Mouse (Mus musculus) large intestine, adult 2 months (tissue): ENCODE data around the gene Plscr2. TPM values are rescaled to one million over a fixed set of nuclear protein-coding genes. Genes with fewer than 3 reads are reported as not detected.
"Not testable (repeated sequence)": the region's sequence is repeated elsewhere in the genome, so short reads cannot be mapped to it uniquely, and the experiment has no call there.

Source experiments
- DNase-seq: peaks from one replicate; pipeline ENCODE4 v3.0.0-alpha.2; 2012; ENCODE audit warnings: low read depth, low spot score
- WGBS: fragments of 180-500 bp; shearing (Covaris S2); methylation state at CpG from one replicate; pipeline ENCODE4 v1.1.7; 2018; 5-methylcytosine and 5-hydroxymethylcytosine counted together
- polyA plus RNA-seq: library from polyadenylated mRNA; depleted of rRNA; stranded (reverse); fragments of >200 nt; gene quantifications from 2 replicates; pipeline ENCODE4 v1.2.3, GENCODE M21; 2012

Plscr2 gene
- polyA plus RNA-seq, 1 experiment, result 1.2 TPM

- 42% methylated on average over 4 of the region's 4 CpGs for WGBS
- no peak for DNase-seq
These were observed 2.8 kb upstream of the Plscr2 start for GRCm38 (mm10) chr9:92272650-92273049.

DNA sequence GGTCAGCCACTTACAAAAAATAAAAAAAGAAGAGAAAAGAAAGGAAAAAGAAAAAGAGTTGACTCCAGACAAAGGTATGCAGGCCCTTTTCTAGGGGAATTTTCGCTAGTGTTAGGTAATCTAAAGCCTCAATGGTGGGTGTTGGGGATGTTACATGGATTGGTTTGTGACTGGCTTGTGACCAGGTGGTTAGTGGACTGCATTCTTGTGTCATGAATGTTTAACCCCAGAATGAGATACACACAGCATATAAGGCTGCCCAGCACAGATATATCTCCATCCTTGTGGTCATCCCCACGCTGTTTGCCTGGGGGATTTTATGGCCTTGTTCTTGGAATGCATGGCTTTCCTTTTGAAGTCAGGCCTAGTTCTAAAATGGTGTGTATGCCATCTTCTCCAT lies 2.1 kb upstream of the Plscr2 start:
- no peak for DNase-seq

GRCm38 (mm10) chr9:92273956-92274762 lies 1.2 kb upstream of the Plscr2 start:
- no peak for DNase-seq
- 50% methylated on average over 6 of the region's 6 CpGs for WGBS

More for the DNA sequence above, 2.1 kb upstream of the Plscr2 start:
- WGBS, result 83% methylated on average over 2 of the region's 2 CpGs

DNA sequence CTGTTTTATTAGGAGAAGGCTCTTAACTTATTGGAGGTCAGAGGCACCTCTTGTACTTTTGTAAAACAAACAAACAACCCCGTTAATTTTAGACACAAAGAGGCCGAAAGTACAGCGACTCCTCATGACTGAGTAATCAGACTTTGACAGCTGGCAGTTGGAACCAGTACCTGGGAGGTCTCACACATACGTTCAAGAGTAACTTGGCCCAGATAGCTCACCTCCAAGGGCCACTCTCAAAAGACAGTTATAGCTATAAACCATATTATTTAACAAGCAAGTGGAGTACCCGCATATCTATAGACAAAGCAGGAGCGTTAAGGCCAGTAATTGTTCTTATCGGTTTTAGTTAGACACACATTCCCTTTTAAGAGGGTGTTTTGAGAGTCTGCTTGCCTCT lies 958 bp downstream of the Plscr2 start:
- DNase-seq, result no peak
- WGBS, result 42% methylated on average over 7 of the region's 7 CpGs

DNA sequence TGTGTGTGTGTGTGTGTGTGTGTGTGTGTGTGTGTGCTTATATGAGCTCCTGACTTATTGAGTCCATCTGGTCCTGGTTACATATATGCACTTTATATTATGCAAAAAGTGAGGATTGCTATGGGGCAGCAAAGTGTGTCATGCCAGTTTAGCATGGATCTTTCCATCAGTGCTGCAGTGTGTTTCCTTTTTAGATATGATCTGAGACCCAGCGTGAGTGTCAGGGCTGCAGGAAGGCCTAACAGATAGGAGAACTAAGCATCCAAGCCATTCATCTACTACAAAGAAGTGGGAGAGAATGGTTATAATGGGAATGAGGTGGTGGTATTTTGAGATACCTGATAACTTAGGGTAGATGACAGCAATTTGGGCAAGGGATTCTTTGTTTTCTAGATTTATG lies 4.6 kb downstream of the Plscr2 start:
- WGBS, result 85% methylated on average over 1 of the region's 1 CpGs
- no peak for DNase-seq

GRCm38 (mm10) chr9:92282563-92283171 lies 7.3 kb downstream of the Plscr2 start:
- WGBS, result 83% methylated on average over 7 of the region's 7 CpGs
- DNase-seq, result no peak

DNA sequence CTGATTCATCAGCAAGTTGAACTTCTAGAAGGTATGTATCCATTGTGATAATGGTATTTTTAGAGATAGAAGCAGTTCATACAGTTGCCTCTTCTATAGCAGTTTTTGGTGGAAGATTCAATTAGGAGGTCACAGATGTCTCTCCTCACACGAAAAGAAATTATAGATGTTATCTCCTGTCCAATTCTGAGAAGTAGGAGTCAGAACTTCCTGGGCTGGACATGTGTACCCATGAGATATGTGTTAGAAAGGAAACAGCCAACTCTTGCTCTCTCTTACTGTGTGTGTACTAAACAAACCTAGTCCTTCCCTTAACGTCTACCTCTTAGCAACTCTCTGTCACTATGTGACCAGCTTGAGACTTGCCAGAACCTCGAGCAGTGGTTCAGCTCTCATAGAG lies 14.3 kb downstream of the Plscr2 start:
- DNase-seq, result no peak
- 64% methylated on average over 3 of the region's 3 CpGs for WGBS

DNA sequence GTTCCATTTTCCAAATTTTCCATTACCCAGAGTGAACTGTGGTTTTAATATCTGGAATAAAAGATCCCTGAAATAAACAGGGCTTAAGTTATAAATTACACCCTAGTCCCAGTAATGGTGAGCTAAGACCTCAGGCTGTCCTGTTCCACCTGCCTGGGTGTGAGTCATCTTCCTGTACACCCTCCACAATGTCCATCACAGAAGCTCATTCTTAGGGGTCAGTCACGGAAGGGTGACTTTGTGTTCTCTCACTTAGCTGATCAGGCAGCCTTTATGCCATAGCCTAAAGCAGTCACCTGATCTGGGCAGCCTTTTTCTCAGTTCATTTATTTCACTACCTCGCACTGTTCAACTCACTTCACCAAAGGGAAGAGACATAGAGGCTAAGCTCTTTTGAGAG lies 16.8 kb downstream of the Plscr2 start:
- WGBS, result 84% methylated on average over 2 of the region's 2 CpGs
- no peak for DNase-seq

GRCm38 (mm10) chr9:92292922-92293321 lies 17.5 kb downstream of the Plscr2 start:
- WGBS, result 74% methylated on average over 3 of the region's 3 CpGs
- no peak for DNase-seq

- 33% methylated on average over 2 of the region's 2 CpGs for WGBS
- no peak for DNase-seq
These were observed 18.5 kb downstream of the Plscr2 start for GRCm38 (mm10) chr9:92293560-92294548.

DNA sequence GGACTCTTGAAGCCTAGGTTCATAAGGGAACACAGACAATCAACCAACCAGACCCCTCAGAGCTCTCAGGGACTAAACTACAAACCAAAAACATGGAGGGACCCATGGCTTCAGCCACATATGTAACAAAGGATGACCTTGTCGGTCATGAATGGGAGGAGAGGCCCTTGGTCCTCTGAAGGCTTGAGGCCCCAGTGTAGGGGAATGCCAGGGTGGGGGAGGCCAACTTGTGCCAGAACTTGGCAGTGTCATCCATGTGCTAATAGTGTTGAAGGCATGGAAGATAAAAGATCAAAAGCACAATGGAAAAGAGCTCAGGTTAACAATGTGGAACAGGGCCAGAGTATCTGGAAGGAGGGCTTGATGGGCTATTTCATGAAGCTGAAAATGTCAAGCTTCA lies 22.9 kb downstream of the Plscr2 start:
- no peak for DNase-seq
- WGBS, result 88% methylated on average over 1 of the region's 1 CpGs

DNA sequence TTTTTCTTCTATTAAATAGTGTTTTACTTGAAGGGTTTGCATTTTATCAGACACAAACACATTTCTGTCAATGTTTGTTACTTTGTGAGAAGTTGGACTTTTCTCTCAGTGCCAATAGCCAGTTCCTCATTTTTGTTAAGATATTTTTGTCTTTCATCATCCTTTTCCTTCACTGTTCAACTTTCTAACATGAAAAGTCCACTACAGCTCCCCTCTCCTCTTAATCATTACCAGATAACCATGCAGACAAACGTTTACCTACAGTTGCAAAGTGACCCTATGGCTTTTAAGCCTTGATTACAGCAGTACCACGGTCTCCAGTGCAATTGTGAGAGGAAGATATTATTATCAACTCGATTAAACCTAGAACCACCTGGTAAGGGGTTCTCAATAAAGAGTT lies 25.8 kb downstream of the Plscr2 start:
- WGBS, result 59% methylated on average over 3 of the region's 3 CpGs
- DNase-seq, result no peak

DNA sequence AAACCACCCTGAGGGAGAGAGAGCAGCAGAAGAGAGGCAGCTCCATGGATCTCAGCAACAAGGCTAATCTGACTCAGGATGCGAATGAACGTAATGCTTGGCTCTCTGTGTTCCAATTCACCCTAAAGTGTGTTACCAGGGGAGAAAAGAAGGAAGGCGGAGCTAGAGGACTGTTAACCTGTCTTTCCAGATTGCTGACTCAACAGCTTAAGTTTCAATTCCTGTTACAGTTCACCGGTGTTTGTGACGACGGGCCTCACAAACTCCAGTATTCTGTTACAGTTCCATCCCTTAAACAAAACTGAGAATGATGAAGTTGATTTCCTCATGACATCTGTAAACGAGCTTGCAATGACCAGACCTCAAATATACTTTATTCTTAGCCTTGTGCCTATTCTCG lies 29.7 kb downstream of the Plscr2 start:
- DNase-seq, result peak; percentile 53
- 32% methylated on average over 8 of the region's 8 CpGs for WGBS

DNA sequence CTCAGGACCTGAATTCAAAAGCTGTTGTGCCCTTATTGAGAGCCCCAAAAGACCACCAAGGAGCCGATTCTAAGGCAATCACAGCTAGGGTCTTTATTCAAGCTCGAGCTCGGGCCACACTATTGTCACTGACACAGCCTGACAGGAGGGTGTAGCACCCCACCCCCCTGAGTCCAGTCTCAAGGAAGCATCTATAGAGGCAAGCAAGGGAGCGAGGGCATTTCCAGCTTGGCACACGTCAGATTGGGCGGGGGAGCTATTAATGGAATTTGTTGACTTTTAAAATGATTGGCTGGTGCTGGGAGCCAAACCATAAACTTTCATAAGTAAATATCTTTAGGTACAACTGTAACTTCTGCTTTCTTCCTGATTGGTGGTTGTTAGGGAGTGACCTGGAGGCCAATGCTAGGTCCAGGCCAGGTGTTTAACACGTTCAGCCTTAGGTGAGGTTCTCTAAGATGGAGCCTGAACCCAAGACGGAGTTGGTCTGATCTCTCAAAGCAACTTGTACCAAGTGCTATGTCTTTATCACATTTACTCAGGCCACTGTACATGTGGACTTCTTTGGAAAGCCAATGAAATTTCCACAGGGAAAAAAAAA lies 30.3 kb downstream of the Plscr2 start:
- WGBS, result 43% methylated on average over 8 of the region's 8 CpGs
- DNase-seq, result peak; percentile 85

DNA sequence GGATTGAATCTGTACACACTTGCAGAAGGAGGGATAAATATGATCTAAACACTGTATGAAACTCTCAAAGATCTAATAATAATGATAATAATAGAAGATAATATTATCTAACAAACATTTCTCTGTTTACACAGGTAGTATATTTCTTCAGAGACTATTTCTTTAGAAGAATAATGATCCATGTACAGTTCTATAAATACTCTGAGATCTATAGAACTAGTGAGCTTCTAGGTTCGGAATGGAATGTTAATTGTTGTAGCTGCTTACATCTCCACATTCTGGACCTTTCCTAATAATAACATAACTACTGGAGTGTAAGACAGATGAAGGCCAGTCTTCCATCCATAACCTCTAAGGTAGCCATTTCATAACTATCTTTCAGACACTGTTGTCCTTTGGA lies 33.7 kb downstream of the Plscr2 start, which contains the start of gene 1700057G04Rik:
TSS of gene 1700057G04Rik (plus strand) at position 301 of the 400 bp plus-strand sequence.
- DNase-seq, result no peak
- WGBS, result 81% methylated on average over 1 of the region's 1 CpGs

DNA sequence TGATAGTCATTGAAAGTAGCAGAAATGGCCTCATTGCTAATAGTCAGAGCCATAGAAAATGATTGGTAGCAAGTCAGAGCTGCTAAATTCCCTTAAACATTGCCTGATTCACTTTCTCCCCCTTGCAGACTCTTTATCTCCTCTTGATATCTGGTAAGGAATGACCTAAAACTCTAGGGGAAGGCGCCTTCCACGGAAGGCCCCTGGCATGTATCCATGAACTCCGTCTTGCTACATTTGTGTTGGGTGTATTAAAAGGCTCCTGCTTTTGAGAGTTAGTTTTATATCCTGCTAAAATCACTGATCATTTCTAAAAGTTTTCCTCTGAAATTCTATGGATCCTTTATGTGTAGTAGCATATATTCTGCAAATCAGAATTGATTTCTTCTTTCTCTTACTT lies 41.4 kb downstream of the Plscr2 start:
- no peak for DNase-seq
- WGBS, result 88% methylated on average over 3 of the region's 3 CpGs

DNA sequence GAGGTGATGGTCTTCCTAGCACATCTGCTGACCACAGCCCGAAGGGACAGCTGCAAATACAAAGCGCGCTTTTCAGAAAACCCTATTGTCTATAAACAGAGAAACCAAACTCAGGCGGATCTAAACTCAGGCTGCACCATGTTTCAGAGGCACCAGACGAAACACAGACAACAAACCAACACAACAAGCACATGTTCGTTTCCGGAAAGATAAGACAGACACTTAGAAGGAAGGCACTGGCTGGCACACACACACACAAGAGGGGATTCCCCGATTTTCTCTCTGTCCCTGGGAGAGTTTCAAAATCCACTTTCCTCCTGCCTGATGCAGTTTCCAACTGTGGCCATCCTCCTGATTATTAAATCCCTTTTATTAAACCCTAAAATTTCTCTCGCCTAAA lies 50.5 kb downstream of the Plscr2 start:
- WGBS, result 86% methylated on average over 9 of the region's 9 CpGs

DNA sequence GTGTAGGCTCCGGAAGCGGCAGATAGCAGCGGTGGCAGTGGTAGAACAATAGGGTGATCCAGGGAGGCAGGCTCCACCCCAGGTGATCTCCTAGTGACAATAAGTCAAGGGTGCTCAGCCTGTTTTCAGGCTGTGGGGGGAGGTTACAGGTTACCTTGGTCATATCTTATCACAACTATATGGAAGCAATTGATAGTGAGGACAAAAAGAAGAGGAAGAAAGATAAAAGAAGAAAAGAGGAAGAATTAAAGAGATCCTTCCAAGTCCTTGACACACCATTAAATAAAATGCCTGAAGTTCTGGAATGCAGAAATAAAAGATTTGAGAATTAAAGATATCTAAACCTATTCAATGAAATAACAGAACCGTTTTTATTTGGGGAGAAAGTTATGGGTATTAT lies 51.4 kb downstream of the Plscr2 start:
- DNase-seq, result no peak
- 89% methylated on average over 4 of the region's 4 CpGs for WGBS

More for the DNA sequence above, 50.5 kb downstream of the Plscr2 start:
- not testable (repeated sequence) for DNase-seq

DNA sequence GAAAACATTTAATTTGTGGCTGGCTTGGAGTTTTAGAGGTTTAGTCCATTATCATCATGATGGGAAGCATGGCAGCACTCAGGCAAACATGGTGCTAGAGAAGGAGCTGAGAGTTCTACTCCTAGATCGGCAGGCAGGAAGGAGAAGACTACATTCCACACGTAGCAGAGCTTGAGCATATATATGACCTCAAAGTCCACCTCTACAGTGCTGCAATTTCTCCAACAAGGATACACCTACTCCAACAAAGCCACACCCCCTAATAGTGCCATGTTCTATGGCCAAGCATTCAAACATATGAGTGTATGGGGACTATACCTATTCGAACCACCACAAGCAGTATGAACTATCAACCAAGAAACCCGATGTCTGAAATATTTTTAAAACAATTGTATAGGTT lies 56.0 kb downstream of the Plscr2 start:
- no peak for DNase-seq

GRCm38 (mm10) chr9:92334845-92335244 lies 59.4 kb downstream of the Plscr2 start:
- 96% methylated on average over 10 of the region's 10 CpGs for WGBS
- no peak for DNase-seq

More for the DNA sequence above, 56.0 kb downstream of the Plscr2 start:
- 62% methylated on average over 4 of the region's 4 CpGs for WGBS
